Mouse (Mus musculus): ENCODE measurements around the gene Syne3.

The Syne3 gene

DNA sequence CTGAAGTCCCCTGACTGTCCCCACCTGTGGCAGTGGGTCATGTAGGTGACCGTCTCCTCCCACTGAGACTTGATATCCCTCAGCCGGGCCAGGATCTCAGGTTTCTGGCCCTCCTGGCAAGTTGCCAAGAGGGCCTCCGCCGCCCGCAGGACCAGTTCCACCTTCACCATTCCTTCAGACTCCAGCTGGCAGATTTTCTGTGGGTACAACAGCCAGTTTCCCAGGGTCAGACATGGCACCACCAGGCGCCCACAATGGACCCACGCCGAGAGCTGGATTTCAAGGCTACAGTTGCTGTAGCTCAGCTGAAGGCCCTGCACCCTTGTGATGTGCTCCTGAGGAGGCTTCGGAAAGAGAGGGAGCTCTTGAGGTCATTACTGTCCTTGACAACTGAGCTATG is 40.4 kb downstream of the Syne3 start:
- DNase-seq (ENCODE audit: low read depth), result no peak

DNA sequence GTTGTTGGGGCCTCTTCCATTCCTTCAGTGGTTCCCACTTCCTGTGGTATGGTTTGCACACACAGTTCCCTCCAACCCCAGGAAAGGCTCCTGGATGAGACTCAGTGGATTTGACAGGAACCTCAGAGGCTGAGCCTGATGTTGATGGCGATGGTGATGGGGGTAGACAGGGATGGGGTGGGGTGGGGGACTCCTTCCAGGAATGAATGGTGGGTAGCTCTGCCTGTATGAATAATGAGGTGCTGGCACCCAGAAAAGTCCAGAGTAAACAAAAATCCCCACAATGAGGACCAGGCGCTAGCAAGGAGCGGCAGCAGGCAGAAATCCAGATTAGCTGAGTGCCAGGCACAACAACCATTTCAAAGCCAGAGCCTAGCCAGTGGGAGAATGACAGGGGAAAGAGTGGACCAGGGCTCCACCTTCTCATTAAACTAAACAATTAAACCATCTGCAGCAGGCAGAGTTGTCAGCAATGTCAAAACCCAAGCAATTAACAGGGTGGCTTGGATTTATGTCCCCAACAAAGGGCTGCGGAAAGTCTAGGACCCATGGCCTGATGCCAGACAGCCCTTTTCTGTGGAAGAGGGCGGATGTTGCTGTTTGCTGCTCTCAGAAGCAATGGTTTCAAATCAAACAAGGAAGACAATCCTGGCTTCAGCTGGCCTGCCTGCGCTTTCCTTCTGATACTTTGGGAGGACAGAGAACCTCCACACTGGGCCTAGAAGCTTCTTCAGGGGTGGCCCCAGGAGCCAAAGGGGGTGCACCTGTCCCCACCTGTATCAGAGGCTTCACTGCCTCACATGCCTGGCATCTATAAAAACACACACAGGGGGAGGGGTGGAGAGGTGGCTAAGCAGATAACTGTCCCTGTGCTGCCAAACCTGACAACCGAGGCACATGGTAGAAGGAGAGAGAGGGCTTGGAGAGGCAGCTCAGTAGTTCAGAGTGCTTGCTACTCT is 44.4 kb downstream of the Syne3 start:
- no peak for DNase-seq (ENCODE audit: low read depth)

DNA sequence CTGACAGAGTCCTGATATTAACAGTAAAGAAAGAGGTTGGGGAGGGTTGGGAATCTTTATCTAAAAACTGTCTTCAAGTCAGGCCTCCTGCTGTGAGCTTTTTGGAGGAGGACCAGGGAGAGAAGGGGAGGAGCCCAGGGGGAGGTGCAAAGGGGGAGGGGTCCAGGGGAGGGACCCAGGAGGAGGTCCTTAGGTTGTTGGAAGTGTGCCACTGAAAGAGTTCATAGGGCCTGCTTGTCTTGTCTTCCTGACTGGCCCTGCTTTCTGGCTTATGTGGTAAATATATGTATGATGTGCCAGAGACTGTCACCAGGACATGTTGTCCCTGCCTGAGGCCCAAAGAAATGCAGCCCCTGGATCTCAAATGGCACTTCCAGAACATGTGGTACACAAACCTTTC is 49.2 kb downstream of the Syne3 start:
- DNase-seq (ENCODE audit: low read depth), result no peak

- DNase-seq (ENCODE audit: low read depth), result no peak
Measured at GRCm38 (mm10) chr12:104959966-104960365, 49.6 kb downstream of the Syne3 start.

GRCm38 (mm10) chr12:104958263-104958662 is 51.3 kb downstream of the Syne3 start:
- no peak for DNase-seq (ENCODE audit: low read depth)

DNA sequence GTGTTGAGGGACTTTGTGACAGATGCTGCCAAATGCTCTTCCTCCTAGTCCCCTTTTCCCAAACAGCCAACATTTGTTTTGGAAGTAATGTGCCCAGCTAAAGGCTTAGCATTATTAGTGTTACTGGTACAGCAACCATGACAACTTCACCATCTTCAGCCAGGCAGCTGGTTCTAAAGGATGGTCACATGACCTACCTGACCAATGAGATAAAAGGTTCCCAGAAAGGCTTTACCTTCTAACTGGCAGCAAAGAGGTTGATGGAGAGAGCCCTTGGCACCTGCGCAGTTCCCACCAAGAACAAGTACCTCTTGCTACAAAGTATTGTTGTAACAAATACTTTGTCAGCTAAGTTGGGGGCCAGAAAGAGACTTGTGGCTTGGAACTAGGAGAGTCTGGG is 52.4 kb downstream of the Syne3 start:
- DNase-seq (ENCODE audit: low read depth), result no peak

GRCm38 (mm10) chr12:104956406-104956805 is 53.2 kb downstream of the Syne3 start:
- DNase-seq (ENCODE audit: low read depth), result no peak

DNA sequence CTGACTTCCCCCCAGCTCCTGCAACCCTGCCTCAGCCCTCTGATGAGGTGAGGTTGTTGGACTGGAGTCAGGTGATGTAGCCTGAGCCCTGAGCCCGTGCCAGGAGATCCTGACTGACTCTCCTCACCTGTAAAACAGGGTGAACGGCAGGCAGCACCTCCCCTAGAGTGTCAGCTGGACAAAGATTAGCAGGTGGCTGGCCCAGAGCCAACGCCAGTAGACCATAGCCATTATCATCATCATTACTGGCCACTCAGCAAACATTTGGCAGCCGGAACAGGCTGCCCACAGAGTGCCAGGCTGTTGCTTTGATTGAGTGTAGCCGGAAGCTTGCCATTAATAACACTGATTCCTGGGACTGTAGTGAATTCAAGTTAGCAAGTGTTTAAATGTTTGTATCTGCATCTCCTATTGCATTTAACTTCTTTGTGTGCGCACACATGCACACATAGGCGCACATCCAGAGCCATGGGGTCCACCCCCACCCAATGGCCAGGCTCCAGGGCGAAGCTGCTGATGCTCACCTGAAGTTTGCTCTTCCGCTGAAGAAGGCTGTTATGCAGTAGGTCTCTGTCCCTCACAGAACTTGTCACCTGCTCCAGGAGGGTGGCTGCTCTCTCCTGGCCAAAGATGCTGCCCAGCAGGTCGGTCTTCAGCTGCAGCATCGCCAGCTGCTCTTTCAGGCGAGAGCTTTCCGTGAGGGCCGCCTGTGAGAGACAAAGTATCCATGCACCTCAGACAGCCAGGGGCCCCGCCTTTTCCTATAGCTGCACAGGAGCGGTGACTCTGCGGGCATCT is 54.4 kb downstream of the Syne3 start:
- DNase-seq (ENCODE audit: low read depth), result no peak

- DNase-seq (ENCODE audit: low read depth), result peak; percentile 73
Measured at GRCm38 (mm10) chr12:104953941-104954340, 55.7 kb downstream of the Syne3 start.

- peak; percentile 87 for DNase-seq (ENCODE audit: low read depth)
Measured at GRCm38 (mm10) chr12:104952458-104952857, 57.2 kb downstream of the Syne3 start.

DNA sequence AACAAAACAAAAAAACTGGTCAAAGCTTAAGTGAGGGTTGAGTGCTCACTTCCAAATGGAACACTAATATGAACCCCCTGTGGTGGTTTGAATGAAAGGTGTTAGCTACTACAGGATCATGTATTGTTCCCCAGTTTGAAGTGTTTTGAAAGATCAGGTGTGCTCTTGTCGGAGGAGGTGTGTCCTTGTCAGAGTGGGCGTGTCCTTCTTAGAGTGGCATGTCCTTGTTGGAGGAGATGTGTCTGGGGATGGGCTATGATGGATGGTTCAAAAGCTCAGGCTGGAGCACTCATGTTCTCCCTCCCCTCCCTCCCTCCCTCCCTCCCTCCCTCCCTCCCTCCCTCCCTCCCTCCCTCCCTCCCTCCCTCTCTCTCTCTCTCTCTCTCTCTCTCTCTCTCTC is 61.7 kb downstream of the Syne3 start:
- DNase-seq (ENCODE audit: low read depth), result no peak

- no peak for DNase-seq (ENCODE audit: low read depth)
Measured at GRCm38 (mm10) chr12:104946231-104946630, 63.4 kb downstream of the Syne3 start.

DNA sequence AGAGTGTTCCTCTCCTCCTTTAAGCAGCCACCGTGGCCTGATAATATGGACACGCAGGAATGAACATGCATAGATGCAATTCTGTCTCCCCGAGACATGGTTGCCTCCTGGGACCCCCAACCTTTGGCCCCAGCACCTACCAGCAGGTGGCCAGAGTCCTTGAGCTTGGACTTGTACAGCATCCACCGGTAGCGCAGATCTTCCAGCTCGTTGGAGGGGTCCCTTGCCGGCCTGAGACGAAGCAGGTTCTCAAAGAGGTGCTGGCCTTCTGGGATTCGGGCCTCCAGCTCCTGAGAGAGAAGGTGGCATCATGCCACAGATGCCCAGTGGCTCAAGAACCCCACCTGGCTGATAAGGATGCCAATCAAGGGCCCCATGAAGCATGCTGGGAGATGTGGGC is 69.1 kb downstream of the Syne3 start:
- no peak for DNase-seq (ENCODE audit: low read depth)

GRCm38 (mm10) chr12:104940027-104940386 is 69.6 kb downstream of the Syne3 start:
- no peak for DNase-seq (ENCODE audit: low read depth)

GRCm38 (mm10) chr12:104939372-104940026 is 70.1 kb downstream of the Syne3 start:
- peak; percentile 61 for DNase-seq (ENCODE audit: low read depth)

GRCm38 (mm10) chr12:104938935-104939334 is 70.7 kb downstream of the Syne3 start:
- no peak for DNase-seq (ENCODE audit: low read depth)

- peak; percentile 50 for DNase-seq (ENCODE audit: low read depth)
Measured at GRCm38 (mm10) chr12:104936223-104936622, 73.4 kb downstream of the Syne3 start.

GRCm38 (mm10) chr12:104935144-104935543 is 74.5 kb downstream of the Syne3 start:
- no peak for DNase-seq (ENCODE audit: low read depth)

DNA sequence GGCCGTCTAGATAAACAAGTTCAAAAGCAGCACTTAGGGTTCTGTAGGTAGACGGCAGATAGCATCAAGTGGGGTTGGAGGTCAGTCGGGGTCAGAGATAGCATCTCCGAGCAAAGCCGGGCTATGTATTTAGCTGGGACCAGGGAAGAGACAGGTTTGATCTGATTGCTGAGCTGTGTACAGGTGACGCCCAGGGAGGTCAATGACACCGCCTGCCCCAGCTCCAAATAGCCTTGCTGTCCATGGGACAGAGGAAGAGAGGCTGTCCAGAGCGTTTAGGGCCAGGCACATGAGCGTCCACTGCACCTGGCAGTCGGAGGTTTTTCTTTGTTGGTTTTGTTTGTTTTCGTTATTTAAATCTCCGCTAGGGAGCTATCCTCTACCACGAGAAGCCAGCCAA is 75.8 kb downstream of the Syne3 start:
- no peak for DNase-seq (ENCODE audit: low read depth)

- peak; percentile 19 for DNase-seq (ENCODE audit: low read depth)
Measured at GRCm38 (mm10) chr12:104933217-104933616, 76.4 kb downstream of the Syne3 start.

- no peak for DNase-seq (ENCODE audit: low read depth)
Measured at GRCm38 (mm10) chr12:104925765-104926164, 83.8 kb downstream of the Syne3 start.

- DNase-seq (ENCODE audit: low read depth), result no peak
Measured at GRCm38 (mm10) chr12:104925035-104925434, 84.6 kb downstream of the Syne3 start.

- DNase-seq (ENCODE audit: low read depth), result no peak
Measured at GRCm38 (mm10) chr12:104924546-104924945, 85.1 kb downstream of the Syne3 start.
